Mouse (Mus musculus) right cerebral cortex, postnatal 25 days (tissue): ENCODE results near the gene Epha8.

Experiments used
- DNase-seq: peaks from one replicate; pipeline ENCODE4 v3.0.0; 2022

Gene Epha8

DNA sequence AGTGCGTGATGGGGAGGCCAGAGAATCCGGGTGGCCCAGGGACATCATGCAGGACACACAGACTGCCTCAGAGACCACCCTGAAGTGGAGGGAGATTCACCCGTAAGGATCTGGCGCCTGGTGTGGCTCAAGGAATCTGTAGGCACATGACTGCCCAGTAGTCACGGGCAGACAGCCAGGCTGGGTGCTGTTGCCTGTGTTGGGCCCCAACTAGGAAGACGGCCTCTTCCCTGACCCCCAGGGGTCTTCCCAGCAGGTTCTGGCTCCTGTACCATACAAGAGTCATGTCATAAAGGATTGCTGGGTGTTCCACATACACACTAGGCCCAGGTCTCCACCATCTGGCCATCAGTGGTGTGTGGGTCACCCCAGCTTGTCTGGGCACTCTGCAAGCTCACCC is 2.1 kb downstream of the Epha8 start:
- no peak for DNase-seq

DNA sequence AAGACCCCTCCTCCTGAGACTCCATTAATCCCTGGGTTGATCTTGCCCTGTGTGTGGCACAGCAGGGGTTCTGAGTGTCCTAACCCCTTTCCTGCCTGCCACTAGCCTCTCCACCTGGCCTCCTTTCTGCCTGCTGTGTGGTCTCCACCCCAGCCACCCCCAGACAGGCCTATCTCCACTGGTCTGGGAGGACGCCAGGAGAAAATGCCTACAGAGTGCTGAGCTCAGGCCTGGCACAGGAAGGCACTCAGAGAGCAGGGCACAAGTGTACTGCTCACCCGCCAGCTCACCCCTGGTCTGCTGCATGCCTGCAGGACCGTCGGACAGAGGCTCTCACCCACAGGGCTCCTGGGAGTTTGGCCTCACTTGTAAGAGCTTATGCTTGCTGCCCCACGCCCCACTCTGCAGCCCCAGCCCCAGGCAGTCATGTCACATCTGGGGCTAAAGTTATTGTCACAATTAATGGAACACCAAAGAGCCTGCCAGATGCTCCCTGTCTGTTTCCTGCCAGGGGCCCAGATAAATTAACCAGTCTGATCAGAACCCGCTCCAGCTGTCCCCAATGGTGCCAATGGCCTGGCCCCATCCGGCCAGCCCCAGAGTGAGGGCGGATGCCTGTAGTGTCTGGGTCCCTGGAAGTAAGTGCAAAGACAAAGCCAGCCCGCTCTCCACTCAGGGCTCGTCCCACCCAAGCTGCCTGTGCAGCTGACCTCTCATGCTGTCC is 7.2 kb downstream of the Epha8 start:
- DNase-seq, result no peak

DNA sequence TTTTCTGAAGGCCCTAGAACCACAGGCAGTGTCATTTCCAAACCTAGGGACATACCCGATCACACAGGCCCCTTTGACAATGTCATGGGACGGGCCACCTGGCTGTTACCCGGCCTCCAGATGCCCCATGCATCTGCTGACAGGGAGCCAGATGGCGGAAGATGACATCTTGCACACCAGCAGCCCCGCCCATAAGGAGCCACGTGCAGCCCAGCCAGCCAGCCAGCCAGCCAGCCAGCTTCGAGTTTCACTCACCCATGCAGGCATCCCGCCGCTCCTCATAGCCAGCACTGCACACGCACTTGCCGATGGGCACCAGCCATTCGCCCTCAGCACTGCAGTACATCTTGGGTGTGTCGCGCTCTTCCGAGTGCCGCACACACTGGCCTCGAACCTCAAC is 11.2 kb downstream of the Epha8 start:
- no peak for DNase-seq

DNA sequence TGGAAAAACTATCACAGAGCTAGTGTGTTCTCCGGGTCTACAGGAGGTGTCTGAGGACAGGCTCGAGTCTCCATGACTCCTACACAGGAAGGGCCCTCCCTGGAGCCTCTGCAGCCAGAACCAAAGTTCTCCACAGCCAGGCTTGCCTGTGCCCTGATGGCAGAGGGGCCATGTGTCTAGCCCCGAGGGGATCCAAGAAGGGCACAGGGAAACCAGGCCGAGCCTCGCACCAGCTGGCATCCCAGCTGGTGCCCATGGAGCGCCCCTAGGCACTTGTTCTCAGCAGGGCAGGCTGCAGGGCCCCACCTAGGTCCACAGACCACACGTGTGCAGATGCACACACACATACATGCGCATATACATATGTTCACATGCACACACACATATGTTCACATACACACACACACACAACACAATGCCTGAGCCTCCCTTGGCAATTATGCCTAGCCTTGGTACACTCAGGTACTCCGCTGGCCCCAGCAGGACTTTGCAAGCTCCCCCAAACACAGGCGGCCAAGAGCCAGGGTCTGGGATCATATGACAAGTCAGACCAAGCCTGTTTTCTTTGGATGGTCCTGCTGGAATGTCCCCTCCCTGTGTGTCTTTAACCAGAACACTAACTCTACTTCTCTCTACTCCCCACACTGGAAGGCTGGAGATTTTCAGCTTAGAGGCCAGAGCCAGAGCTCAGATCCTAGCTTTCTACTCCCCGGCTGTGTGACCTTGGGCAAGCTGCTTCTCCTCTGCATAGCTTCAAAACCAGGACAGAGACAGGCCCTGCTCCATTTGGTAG is 11.9 kb downstream of the Epha8 start:
- DNase-seq, result no peak

DNA sequence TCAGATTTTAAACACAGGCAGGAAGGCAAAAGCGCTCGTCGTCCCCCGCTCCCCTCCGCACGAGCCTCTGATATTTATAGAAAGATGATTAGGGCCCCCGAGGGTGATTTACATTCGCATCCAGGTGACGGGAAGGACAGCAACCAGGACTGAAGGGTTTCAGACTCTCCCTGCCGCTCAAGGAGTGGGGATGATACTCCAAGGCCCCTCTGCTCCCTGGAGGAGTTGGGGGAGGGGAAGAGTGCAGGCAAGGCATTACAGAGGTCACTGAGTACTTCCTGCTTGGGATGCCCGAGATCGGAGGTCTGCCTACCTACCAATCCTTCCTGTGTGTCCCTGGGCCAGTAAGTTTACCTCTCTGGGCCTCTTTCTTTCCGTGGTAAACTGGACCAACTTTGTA is 13.4 kb downstream of the Epha8 start:
- DNase-seq, result no peak

DNA sequence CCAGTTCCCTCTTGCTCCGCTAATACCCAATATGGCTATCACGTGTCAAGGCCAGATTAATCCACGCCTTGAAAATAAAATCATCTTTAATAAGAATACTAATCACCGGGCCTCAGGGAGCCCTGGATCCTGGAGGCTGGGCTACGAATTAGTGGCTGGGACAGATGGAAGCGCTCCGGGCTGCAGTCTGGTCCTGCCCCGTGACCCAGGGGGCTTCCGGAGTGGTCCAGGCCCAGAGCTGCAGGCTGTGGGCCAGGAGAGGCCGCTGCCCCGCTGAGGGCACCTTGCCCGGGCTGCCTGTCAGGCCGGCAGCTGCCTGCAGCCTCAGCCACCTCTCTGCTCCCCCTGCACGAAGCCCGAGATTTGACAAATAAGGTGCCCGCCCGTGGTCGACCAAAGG is 13.9 kb downstream of the Epha8 start:
- DNase-seq, result no peak

DNA sequence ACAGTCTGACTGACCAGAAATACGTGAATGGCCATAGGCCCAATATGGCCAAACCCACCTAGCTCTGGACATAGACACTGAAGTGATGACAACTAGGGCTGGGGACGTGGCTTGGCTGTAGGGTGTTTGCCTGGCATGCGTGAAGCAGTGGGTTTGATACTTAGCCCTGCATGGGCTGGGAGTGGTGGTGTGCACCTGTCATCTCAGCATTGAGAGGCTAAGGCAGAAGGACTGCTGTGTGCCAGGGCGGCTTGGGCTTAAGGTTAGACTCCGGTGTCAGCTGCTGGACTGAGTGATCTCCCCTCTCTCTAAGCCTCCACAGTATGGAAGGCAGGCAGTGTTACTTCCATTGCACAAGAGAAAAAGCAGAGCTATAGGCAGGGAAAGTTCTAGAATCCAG is 18.7 kb downstream of the Epha8 start:
- DNase-seq, result no peak

DNA sequence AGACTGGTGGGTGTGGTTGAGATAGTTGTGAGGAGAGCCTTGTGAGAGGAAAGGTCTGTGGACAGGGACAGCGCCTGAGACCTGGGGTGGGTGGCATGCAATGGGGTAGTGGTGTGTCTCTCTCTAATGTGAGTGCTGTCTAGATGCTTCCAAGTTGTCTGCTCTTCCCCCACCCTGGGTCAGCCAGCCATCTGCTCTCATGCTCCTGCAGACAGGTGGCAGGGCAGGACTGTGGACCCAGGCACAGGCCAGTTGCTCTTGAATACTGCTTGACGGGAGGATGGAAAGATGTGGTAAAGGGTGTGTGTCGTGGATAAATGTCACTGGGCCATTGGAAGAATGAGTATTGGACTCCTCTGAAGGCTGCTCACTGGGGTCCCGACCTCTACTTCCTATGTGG is 19.3 kb downstream of the Epha8 start:
- DNase-seq, result no peak

DNA sequence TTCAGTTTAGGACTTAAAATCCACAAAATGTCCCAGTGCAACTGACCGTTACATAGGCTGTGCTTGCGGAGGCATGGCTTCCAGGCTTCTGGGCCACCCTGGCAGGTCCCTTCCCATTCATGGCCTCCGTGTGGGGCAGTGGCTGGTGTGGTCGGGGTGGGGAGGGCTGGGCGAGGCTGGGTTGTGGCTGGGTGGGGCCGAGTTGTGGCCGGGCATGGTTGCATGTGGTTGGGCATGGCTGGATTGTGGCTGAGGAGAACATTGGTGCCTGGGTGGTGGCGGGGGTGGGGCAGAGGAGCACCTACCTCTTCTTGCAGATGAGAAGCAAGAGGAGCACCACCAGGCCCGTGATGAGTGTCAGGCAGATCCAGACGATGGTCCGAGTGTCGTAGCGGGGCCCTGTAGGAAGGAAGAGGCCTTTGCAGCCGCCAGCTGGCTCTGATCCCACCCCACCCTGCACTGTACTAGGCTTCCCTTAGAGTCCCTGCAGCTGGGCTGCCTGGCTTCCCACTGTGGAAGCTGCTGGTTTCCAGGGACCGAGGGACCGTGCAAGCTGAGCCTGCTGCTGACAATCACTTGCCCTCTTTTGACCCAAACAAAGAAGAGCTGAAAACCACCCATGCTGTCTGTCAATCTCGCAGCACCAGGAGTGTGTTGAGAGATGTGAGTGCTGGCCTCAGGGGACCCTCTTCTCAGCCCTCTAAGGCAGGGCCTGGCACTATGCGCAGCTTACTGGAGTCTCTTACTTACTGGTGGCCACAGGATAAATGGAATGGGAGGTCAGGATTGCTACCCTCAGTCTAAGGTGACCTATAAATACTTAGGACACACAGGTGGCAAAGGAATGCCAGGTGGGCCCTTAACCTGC is 21.6 kb downstream of the Epha8 start:
- DNase-seq, result no peak

DNA sequence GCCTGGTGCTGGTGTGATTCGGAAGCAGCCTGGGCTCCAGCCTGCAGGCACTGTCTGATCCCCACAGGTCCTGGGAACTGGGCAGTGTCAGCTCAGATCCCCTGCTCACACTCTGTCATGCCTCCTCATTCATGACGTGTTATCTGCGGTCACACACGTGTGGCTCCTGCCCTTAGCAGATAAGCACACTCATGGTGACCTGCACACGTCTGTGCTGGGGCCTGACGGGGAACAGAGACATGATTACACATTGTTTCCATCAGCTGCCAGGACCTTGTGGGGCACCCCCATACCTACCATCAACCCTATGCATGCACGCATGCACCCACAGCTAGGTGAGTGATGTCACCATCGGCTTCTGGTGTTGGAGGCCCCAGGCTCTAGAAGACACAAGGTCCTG is 26.1 kb downstream of the Epha8 start:
- DNase-seq, result no peak

DNA sequence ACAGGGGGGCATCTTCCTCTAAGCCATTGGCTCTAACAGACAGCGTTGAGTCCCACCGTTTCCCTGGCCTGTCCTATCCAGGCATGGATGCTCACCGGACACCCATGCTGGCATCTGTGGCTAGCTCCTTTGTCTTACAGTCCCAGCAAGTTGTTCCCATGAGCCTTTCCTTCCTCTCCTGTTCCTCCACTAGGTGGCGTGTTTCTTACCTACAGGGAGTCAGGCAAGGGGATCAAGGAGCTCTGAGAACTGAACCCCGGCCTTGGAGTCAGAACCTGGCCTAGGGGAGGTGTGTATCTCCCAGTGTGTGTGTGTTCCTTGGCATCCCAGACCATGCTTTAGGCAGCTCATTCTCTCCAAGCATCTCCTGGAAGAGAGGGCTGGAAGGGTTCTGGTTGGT is 27.7 kb downstream of the Epha8 start:
- DNase-seq, result no peak

DNA sequence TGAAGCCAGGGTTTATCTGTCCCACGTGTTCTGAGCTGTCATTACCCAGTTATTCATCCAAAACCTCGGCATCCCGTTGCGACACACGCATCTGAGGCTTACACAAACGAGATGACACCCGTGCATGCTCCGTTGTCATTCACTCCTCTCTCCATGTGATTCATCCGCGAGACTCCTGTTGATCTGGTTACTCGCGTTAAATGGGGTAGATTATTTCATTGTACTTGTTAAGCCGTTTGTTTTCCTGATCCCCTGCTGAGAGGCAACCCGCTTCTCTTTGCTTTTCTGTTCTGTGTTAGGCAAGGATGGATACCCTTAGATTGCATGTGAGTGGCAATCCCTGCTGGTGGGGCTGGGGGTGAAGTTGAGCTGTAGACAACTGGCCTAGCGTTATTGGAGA is 30.8 kb downstream of the Epha8 start:
- DNase-seq, result no peak

DNA sequence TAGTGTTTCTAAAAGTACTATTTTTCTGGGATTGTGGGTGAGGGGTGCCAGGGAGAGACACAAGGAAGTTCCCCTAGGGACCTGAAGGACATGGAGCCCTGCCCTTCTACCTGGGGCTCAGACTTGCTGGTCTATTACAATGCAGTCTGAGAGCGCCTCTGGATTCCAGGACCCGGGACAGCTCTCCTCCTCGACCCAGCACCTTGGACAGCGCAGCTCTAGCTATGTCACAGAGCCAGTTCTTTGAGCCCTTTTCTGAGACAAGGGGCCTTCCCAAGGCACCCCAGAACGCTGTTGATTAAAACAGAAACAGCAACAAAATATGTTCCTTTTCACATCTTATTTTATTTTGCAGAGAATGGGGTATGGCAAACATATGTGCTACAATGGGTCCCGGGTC is 32.1 kb downstream of the Epha8 start:
- no peak for DNase-seq

DNA sequence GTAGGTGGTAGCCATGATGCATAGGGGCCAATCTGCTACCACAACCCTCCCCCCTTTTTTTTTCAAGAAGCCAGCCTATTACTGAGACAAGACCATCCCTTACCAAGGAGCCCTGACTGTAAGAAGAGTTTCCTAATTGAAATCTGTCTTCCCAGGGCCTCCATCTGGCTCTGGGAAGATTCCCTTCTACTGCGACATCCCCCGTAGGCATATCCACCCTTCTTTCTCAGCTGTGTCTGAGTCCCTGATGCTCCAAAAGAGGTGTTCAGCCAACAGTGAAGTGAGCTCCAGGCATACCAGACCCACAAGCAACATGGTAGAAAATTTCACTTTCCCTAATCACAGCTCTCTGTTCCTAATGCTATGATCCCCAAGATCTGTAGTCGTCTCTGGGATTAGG is 37.1 kb downstream of the Epha8 start:
- no peak for DNase-seq

DNA sequence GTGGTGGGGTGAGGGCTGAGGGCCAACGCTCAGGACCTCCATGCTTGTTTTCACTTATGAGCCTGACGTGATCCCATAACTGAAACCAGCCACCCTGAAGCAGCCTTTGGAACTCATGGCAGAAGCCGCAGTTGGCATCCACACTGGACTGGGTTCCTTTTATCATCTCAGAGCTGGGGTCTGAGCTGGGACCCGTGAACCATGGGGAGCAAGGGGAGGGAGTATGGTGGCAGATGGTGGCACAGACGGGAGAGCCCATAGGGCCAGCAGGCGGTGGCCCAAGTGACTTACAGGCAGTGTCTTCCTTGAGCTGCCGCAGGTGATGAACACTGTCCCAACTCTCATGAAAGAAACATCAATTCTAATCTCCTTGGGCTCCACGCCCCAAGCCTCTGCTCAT is 37.8 kb downstream of the Epha8 start:
- DNase-seq, result no peak

DNA sequence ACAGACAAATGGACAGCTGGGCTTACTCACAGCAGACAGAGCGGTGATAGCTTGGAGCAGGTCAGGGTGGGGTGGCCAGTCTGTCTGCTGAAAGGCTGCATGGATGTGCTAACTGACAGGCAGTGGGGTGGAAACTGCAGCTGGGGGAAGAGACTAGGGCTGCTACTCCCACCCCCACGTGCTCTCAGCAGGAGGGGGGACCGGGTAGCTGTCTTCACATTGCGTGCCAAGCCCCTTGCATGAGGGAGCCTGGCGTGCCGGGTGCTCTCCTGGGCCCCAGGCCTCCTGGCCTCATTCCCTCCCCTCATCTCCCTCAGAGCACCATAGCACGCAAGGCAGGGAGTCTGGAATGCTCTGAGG is 39.5 kb downstream of the Epha8 start:
- no peak for DNase-seq

DNA sequence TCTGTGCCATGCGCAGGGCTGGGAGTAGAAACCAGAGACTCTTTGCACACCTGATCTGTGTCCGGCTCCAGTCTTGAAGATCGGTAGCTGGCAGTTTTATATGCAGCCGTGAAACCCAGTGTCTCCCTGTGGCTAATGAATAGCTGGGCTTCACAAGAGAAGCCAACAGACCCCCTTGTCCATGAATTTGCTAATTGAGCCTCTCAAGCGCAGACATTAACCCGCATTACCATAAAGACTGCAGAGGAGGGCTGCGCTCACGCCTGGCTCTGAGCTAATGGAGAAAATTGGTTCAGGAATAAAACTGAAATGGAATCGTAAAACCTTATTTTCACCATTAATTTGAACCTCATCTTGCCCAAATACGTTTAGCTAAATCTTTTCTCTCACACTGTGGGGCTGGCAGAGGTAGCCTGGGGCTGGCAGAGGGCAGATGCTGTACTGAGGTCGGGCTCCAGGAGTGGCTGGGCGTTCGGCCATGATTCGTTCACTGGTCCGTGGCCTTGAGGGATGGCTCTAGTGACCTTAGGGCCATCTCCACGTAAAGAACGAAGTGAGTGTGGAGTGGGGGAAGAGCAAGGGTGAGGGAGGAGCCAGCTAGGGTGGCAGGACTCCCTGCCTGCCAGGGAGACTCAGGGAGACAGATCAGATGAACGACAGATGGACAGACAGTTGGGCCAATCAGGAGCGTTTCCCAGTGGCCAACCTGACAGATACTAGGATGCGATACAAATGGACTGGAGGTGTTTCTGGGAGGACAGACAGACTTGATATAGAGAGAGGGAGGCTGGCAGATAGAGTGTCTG is 40.1 kb downstream of the Epha8 start:
- DNase-seq, result no peak

DNA sequence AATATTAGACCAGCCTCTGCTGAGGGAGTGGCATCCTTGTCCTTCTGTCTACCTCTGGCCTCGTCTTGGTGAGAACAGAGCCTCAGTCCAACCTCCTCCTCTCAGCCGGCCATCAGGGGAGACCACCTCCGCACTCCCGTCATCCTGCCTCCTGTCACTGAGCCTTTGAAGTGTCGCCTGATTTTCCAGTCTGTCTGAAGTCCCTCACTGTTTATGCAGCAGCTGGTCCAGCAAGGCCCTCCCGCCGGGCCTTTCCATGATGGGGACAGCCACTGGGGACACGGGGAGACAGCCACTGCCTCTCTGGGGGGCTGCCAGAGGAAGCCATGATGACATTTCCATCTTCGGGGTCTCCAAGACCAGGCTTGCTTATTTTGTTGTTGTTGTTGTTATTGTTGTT is 43.8 kb downstream of the Epha8 start:
- no peak for DNase-seq

DNA sequence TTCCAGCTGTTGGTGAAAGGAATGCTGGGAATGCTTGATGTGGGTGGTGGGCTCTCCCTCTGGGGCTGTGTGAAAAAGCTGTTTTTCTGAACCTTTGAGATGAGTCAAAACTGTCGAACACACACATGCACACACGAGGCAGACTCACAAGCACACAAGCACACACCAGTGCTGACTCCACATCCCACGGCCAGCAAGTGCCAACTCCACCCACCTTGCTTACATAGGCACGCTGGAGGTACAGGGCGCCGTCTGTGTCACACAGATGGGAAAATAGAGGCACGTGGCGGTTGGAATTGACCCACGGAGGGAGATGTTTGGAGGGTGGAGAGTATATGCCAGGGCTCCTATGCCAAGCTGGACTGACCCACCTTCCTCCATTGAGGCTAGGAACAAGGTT is 44.8 kb downstream of the Epha8 start:
- DNase-seq, result no peak

DNA sequence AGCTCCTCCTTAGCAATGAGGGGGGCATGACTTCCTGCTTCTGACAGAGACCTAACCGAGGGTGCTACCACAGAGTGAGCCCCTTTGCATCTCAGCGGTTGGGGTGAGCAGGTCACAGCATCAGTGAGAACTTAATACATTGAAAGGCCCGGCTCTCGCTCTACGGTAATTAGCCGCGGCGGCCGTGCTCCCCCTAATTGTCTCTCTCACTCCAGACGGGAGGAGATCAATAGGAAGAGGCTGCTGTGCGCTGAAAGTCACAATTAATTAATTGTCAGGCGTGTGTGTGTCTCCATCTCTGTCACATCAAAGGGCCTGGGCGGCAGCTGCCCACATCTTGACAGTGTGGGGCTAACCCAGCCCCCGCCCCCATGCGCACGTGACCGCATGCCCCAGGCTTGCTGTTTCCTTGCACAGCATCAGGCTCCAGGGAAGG is 45.4 kb downstream of the Epha8 start:
- no peak for DNase-seq

DNA sequence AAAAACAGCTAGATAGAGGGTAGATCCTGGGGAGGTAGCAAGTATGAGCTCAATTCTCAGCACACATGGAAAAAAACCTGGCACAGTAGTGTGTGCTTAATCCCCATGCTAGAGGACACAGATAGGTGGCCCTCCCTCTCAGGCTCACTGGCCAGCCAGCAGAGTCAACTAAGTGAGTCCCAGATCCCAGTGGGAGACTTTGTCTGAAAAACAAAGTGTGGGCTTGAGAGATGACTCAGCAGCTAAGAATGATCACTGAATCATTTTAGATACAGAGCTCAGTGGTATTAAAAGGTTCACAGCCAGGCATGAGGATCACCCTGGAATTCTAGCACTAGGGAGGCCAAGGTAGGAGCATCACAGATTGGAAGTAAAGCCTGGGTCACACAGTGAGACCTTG is 48.8 kb downstream of the Epha8 start:
- DNase-seq, result no peak

DNA sequence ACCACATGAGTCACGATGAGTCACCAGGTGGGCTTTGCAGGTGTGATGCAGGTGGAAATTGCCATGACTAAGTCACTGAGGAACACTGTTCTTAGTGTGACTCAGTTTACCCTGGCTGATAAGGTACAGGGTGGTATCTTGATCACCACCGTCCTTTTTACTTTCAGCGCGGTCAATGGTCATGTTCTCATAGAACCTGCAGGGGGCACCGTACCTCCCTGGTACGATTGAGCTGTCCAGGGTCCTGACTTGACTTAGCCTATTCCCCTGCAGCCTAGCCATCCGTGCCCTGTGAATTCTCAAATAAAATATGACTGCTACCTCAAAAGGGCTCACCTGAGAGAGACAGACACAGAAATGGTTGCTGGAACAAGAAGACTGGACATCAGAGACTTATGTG is 49.6 kb downstream of the Epha8 start:
- DNase-seq, result no peak
